Mouse (Mus musculus): ENCODE data around the gene Aldh3b3. TPM values are rescaled to one million over a fixed set of nuclear protein-coding genes. Genes with fewer than 3 reads are reported as not detected.
"Not testable (repeated sequence)": the region's sequence is repeated elsewhere in the genome, so short reads cannot be mapped to it uniquely, and the experiment has no call there.

Gene Aldh3b3
- polyA plus RNA-seq, 1 experiment from 2014 or later, result not detected

DNA sequence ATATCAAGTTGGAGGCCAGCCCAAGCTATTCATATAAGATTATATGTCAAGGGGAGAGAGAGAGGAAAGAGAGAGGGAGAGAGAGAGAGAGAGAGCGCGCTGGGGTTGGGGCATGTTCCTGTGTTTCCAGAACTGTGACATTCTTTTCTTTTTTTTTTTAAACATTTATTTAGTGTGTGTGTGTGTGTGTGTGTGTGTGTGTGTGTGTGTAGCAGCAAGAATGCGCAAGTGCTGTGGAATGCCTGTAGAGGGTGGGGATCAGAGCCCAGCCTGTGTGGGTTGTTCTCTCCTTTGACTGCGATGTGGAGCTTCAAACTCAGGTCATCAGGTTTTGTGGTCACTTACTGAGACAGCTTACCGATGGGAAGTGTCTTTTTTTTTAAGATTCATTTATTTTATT is 1.8 kb downstream of the Aldh3b3 start:
- Histone ChIP-seq H3K9me3 (replicated peaks) (no peaks in the 10 kb centered on the region), H3K27me3 (replicated peaks) (no peaks in the 10 kb centered on the region), H3K36me3 (no peaks in the 10 kb centered on the region), H3K9ac (replicated peaks) (no peak overlapping the region), H3K4me2 (no peak overlapping the region), H3K4me1 (no peaks in the 10 kb centered on the region), H3K4me3 (replicated peaks) (no peak overlapping the region), H3K27ac (replicated peaks) (no peak overlapping the region)
- no peak for ATAC-seq (ENCODE audit: low FRiP score)
- WGBS, result 83% methylated on average over 5 of the region's 5 CpGs

DNA sequence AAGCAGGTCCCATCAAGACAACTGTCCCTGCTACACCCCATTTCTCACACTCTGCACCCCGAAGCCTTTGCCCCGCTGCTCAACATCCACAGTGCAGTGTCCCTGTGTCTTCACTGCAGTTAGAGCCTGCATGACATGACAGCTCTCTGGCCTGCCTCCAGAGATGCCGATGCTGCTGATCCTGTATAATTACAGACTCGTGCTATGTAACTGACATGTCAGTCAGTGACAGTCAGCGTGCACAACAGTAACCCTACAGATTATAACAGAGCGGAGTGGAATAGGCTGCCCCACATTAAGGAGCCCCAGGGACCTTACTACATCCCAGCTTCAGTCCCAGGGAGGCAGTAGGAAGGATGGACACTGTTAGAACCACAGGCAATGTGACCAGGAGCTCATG is 3.4 kb downstream of the Aldh3b3 start:
- not testable (repeated sequence) for H3K27ac ChIP-seq (replicated peaks); H3K27me3 ChIP-seq (replicated peaks); H3K4me1 ChIP-seq; ATAC-seq (ENCODE audit: low FRiP score); H3K4me3 ChIP-seq (replicated peaks); H3K36me3 ChIP-seq; H3K4me2 ChIP-seq; H3K9ac ChIP-seq (replicated peaks); H3K9me3 ChIP-seq (replicated peaks)
- WGBS, result 89% methylated on average over 6 of the region's 6 CpGs

DNA sequence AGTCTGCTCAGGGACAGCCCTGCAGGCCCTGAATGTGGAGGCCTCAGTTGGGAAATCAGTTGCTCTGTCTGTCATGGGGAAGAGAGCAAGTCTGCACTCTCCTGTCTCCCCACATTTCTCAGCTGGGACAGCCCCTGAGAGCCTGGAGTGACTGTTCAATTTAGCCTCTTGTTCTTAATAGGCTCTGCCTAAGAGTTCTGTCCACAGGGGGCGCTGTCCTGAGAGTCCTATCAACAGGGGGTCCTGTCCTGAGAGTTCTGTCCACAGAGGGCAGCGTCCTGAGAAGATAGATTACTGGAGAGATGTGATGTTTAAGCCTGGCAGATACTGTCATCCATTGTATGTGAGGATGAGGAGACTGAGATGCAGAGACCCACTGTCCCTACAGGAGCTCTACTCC is 4.0 kb downstream of the Aldh3b3 start:
- H3K4me3 ChIP-seq (replicated peaks), result no peak overlapping the region
- H3K4me2 ChIP-seq, result no peak overlapping the region
- H3K9me3 ChIP-seq (replicated peaks), result no peaks in the 10 kb centered on the region
- no peaks in the 10 kb centered on the region for H3K36me3 ChIP-seq
- H3K27ac ChIP-seq (replicated peaks), result no peak overlapping the region
- ATAC-seq (ENCODE audit: low FRiP score), result no peak
- no peaks in the 10 kb centered on the region for H3K27me3 ChIP-seq (replicated peaks)
- no peaks in the 10 kb centered on the region for H3K4me1 ChIP-seq
- 23% methylated on average over 2 of the region's 2 CpGs for WGBS
- H3K9ac ChIP-seq (replicated peaks), result no peak overlapping the region

DNA sequence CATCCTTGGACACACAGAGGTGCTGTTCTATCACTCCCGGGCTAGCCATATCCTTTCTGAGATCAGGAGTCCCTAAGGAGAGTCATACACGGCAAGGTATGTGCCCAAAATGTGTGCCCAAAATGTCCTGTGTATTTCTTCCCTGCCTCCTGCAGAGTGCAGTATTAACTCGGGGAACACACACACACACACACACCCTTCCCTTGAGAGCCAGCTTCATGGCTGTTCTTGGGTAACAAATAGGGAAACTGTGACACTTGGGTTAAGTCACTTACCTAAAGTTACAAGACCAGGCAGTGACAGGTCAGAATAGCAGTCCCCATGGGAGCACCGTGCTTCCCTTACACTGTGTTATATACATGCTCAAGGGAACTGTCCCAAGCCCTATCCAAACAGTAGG is 5.6 kb downstream of the Aldh3b3 start:
- Histone ChIP-seq H3K4me3 (replicated peaks) (no peak overlapping the region), H3K9ac (replicated peaks) (no peak overlapping the region), H3K4me1 (no peaks in the 10 kb centered on the region), H3K27me3 (replicated peaks) (no peaks in the 10 kb centered on the region), H3K4me2 (no peak overlapping the region), H3K27ac (replicated peaks) (no peak overlapping the region), H3K36me3 (no peaks in the 10 kb centered on the region), H3K9me3 (replicated peaks) (no peaks in the 10 kb centered on the region)
- WGBS, result 77% methylated on average over 4 of the region's 4 CpGs
- ATAC-seq (ENCODE audit: low FRiP score), result no peak

DNA sequence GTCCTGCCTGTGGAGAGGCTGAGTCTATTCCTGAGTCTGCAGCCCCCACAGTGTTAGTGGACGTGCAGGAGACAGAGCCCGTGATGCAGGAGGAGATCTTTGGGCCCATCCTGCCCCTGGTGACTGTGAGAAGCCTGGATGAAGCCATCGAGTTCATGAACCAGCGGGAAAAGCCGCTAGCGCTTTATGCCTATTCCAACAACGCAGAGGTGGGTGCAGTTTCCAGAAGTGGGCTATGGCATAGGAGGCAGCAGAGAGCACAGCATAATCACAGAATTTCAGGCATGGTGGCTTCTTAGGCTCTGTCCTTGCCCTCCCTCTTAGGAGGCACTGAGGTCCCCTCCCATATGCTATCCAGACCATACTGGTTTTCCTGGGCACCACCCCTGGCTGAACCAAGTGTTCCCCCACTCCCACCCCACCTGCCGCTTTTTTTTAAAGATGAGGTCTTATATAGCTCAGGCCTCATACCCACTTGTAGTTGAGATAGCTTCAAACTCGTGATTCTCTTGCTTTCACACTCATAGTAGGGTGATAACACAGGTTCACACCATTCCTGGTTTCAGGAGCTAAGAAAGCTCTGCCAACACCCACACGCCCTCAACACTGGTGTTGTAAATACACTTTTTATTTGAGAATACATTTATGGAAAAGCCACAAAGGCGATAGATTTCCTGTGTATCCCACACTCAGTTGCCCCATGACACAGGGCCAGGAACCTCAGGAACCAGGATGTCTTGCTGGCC is 8.1 kb downstream of the Aldh3b3 start:
- no peak for ATAC-seq (ENCODE audit: low FRiP score)
- Histone ChIP-seq H3K9me3 (replicated peaks) (no peaks in the 10 kb centered on the region), H3K9ac (replicated peaks) (no peak overlapping the region), H3K27ac (replicated peaks) (no peak overlapping the region), H3K4me2 (no peak overlapping the region), H3K4me3 (replicated peaks) (no peak overlapping the region), H3K36me3 (no peaks in the 10 kb centered on the region), H3K4me1 (no peaks in the 10 kb centered on the region), H3K27me3 (replicated peaks) (no peaks in the 10 kb centered on the region)
- 75% methylated on average over 11 of the region's 11 CpGs for WGBS

DNA sequence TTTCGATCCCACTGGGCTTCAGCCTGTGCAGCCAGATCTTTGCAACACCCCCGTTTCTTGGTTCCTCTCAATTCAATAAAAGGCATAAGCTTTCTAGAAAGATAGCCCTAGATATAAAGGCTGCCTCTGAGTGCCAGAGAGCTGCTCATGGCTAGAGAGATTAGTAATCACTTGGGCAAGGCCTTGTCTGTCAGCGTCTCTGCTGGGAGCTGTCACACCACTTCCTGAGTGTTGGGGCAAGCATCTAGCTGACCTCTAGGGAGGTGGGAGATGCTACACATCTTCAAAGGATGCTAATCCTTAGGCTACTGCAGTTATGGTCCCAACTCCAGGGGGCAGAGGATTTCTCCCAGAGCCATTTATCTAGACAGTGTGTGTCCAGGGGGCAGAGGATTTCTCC is 8.8 kb downstream of the Aldh3b3 start:
- Histone ChIP-seq H3K9ac (replicated peaks) (no peak overlapping the region), H3K4me1 (no peaks in the 10 kb centered on the region), H3K36me3 (no peaks in the 10 kb centered on the region), H3K27ac (replicated peaks) (no peak overlapping the region), H3K27me3 (replicated peaks) (no peaks in the 10 kb centered on the region), H3K4me2 (no peak overlapping the region), H3K9me3 (replicated peaks) (no peaks in the 10 kb centered on the region), H3K4me3 (replicated peaks) (no peak overlapping the region)
- ATAC-seq (ENCODE audit: low FRiP score), result no peak
- WGBS, result 87% methylated on average over 3 of the region's 3 CpGs

DNA sequence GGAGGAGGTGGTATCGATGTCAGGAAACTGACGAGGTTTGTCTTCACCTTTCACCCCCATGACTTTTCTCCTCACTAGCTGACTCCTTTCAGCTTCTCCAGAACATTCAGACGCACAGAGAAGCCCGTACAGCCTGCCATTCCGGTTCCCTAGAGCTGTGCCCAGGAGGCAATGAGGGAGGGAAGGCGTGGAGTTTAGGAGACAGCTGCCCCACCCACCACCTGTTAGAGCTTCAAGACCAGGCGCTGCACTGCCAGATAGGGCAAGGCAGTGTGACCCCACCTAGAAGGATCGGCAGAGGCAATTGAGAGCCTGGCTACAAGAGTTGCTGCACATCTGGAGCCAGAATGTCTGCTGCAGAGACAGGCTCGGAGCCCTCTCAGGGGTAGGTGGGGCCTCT is 13.8 kb downstream of the Aldh3b3 start, which contains the start of gene Aldh3b2:
TSS of gene Aldh3b2 (plus strand) at position 100 of the 400 bp plus-strand sequence.
- no peak for ATAC-seq (ENCODE audit: low FRiP score)
- WGBS, result 53% methylated on average over 9 of the region's 9 CpGs

DNA sequence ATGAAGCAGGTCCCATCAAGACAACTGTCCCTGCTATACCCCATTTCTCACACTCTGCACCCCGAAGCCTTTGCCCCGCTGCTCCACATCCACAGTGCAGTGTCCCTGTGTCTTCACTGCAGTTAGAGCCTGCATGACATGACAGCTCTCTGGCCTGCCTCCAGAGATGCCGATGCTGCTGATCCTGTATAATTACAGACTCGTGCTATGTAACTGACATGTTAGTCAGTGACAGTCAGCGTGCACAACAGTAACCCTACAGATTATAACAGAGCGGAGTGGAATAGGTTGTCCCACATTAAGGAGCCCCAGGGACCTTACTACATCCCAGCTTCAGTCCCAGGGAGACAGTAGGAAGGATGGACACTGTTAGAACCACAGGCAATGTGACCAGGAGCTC is 16.2 kb downstream of the Aldh3b3 start:
- not testable (repeated sequence) for ATAC-seq (ENCODE audit: low FRiP score); H3K9me3 ChIP-seq (replicated peaks); H3K4me2 ChIP-seq; H3K4me1 ChIP-seq; H3K27me3 ChIP-seq (replicated peaks); H3K9ac ChIP-seq (replicated peaks); H3K36me3 ChIP-seq; H3K27ac ChIP-seq (replicated peaks); H3K4me3 ChIP-seq (replicated peaks)
- 84% methylated on average over 6 of the region's 6 CpGs for WGBS

More for the DNA sequence above, 13.8 kb downstream of the Aldh3b3 start, which contains the start of gene Aldh3b2:
- H3K27me3 ChIP-seq (replicated peaks), result no peaks in the 10 kb centered on the region
- no peaks in the 10 kb centered on the region for H3K4me1 ChIP-seq
- H3K4me3 ChIP-seq (replicated peaks), result no peak within 1 kb of the TSS
- H3K9me3 ChIP-seq (replicated peaks), result no peaks in the 10 kb centered on the region
- no peak within 1 kb of the TSS for H3K27ac ChIP-seq (replicated peaks)
- no peak within 1 kb of the TSS for H3K4me2 ChIP-seq
- no peaks in the 10 kb centered on the region for H3K36me3 ChIP-seq
- no peak within 1 kb of the TSS for H3K9ac ChIP-seq (replicated peaks)

DNA sequence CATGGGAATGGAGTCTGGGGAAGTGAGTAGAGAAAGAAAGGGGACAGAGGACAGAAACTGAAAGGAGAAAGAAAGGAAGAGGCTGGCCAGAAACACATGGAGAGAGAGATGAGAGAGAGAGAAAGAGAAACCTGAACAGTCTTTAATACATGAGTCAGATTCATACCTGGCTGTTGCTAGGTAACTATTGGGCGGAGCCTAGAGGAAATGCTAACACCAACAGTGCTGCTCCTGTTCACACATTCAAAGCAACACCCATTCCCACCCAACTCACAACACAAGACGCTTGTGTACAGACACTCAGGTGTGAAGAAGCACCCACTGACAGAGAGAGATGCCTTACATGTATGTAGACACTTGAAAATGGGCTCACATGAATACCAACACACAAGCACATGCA is 17.4 kb downstream of the Aldh3b3 start:
- no peak for ATAC-seq (ENCODE audit: low FRiP score)
- Histone ChIP-seq H3K9ac (replicated peaks) (no peak overlapping the region), H3K4me2 (no peak overlapping the region), H3K36me3 (no peaks in the 10 kb centered on the region), H3K9me3 (replicated peaks) (no peaks in the 10 kb centered on the region), H3K27ac (replicated peaks) (no peak overlapping the region), H3K4me3 (replicated peaks) (no peak overlapping the region), H3K4me1 (0 out of 2 replicates have a peak, but pooled peaks cover 3% of the 10 kb centered on the region), H3K27me3 (replicated peaks) (no peaks in the 10 kb centered on the region)
- 79% methylated on average over 2 of the region's 2 CpGs for WGBS

DNA sequence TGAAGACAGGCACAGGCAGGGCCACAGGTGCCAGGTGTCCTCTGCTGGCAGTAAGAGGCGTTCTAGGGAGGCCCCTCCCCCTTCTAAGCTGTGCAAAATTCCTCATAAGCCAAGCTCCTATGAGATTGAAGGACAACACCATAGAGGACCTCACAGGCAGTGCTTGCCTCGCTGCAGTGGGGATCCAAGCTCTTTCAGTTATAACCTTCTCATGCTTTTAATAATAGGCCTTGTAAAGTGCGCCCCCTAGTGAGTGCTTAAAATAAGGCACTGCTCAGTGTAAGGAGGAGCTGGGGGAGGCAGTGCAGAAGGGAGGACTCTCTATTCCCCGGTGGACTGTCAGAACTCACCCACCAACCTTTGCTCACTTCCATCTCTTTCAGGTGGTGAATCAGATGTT is 21.9 kb downstream of the Aldh3b3 start:
- WGBS, result 18% methylated on average over 4 of the region's 4 CpGs
- H3K4me1 ChIP-seq, result 0 out of 2 replicates have a peak, but pooled peaks cover 7% of the 10 kb centered on the region
- no peak overlapping the region for H3K4me3 ChIP-seq (replicated peaks)
- no peak overlapping the region for H3K27ac ChIP-seq (replicated peaks)
- no peak overlapping the region for H3K9ac ChIP-seq (replicated peaks)
- no peaks in the 10 kb centered on the region for H3K9me3 ChIP-seq (replicated peaks)
- H3K36me3 ChIP-seq, result no peaks in the 10 kb centered on the region
- H3K27me3 ChIP-seq (replicated peaks), result no peaks in the 10 kb centered on the region
- no peak overlapping the region for H3K4me2 ChIP-seq
- ATAC-seq (ENCODE audit: low FRiP score), result peak; percentile 69

DNA sequence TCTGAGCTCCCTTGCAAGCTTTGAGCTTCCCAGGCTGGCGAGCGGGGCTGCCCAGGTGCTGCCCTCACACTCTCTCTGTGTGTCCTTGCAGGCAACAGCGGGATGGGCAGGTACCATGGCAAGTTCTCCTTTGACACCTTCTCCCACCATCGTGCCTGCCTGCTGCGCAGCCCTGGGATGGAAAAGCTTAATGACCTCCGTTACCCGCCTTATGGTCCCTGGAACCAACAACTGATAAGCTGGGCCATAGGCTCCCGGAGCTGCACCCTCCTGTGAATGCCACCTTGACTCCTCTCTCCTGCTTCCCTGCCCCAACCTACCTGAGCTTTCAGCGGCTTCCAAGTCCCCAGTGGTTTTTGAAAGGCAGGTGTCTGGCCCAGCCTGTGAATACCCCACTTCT is 22.5 kb downstream of the Aldh3b3 start:
- H3K27me3 ChIP-seq (replicated peaks), result no peaks in the 10 kb centered on the region
- H3K36me3 ChIP-seq, result no peaks in the 10 kb centered on the region
- 77% methylated on average over 9 of the region's 9 CpGs for whole genome bisulfite sequencing
- H3K9me3 ChIP-seq (replicated peaks), result no peaks in the 10 kb centered on the region
- H3K4me3 ChIP-seq (replicated peaks), result no peak overlapping the region
- ATAC-seq (ENCODE audit: low FRiP score), result no peak
- H3K4me2 ChIP-seq, result no peak overlapping the region
- H3K27ac ChIP-seq (replicated peaks), result no peak overlapping the region
- H3K9ac ChIP-seq (replicated peaks), result no peak overlapping the region
- H3K4me1 ChIP-seq, result 0 out of 2 replicates have a peak, but pooled peaks cover 9% of the 10 kb centered on the region

DNA sequence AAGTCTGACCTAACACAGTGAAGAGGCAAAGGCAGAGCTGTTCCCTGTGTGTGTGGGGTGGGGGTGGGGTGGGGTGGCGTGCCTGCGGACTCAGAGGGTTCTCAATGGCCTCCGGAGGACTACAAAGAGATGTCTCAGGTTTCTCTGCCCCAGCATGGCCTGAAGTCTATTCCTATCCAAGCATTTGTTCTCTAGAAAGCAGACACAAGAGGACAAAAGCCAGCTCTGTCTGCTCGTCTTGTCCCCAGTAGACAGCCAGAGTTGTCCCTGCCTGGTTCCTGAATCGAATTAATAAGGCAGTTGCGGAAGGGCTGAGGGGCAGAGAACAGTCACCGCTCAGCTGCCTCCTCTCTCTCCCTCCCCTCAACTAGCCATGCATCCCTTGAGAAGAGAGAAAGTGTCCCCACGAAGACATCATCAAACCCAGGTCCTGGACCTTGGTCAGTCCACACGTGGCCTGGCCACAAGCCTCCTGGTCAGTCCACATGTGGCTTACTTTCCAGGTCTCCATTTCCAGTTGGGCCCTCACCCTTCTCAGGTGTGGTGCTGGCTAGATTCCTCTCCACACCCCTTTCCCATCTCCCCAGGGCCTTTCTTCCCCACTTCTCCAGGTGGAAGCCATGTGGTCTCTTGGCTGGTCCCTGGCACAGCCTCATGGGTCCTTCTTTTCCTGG is 25.2 kb downstream of the Aldh3b3 start:
- ATAC-seq (ENCODE audit: low FRiP score), result no peak
- WGBS, result 32% methylated on average over 9 of the region's 9 CpGs
- no peaks in the 10 kb centered on the region for H3K27me3 ChIP-seq (replicated peaks)
- peaks cover 19% of the 10 kb centered on the region for H3K4me1 ChIP-seq
- H3K4me2 ChIP-seq, result no peak overlapping the region
- no peaks in the 10 kb centered on the region for H3K36me3 ChIP-seq
- no peaks in the 10 kb centered on the region for H3K9me3 ChIP-seq (replicated peaks)
- H3K9ac ChIP-seq (replicated peaks), result no peak overlapping the region
- H3K27ac ChIP-seq (replicated peaks), result no peak overlapping the region
- no peak overlapping the region for H3K4me3 ChIP-seq (replicated peaks)

All from neural tube, embryonic 15.5 days (tissue).